Mouse (Mus musculus): ENCODE measurements around the gene Mtif2. TPM values are rescaled to one million over a fixed set of nuclear protein-coding genes. Genes with fewer than 3 reads are reported as not detected.

Gene Mtif2
- polyA plus RNA-seq (2012): 5.0 and 5.8 TPM in 2 replicates

DNA sequence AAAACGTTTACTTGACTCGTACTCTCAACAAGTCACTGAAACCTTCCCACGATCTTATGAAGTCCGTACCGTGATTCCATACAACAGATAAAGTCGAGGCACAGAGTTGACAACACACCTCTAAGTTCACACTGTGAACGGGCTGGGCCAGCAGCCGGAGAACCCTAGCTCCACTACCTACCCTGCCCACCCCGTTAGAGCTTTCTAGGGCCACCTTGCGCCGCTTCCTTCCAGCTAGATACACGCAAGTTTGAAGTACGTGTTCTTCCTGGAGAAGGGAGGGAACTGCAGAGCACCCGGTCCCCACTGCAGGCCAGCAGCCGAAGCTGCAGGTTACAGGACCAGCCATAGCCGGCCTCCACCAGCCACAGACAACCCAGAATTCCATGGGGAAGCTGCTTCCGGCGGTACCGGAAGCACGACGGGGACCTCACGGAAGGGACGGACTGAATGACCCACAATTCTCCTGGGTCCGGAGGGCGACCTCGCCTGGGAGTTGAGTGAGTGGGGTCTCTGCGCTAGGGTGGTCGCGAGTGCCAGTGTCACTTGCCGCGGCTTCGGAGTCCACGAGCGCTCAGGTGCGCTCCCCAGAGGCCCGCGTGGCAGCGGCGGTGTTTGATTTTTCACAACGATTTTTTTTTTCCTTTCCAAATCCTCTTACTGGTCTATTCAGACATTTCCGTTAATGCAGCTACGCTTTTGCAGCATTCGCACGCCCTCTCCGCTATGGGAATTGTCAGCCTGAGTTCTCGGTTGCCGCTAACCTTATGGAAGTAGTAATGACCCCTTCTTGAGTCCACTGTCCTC lies at the start of gene Mtif2:
TSS of gene Mtif2 (plus strand) at position 421 of the 807 bp plus-strand sequence.

DNA sequence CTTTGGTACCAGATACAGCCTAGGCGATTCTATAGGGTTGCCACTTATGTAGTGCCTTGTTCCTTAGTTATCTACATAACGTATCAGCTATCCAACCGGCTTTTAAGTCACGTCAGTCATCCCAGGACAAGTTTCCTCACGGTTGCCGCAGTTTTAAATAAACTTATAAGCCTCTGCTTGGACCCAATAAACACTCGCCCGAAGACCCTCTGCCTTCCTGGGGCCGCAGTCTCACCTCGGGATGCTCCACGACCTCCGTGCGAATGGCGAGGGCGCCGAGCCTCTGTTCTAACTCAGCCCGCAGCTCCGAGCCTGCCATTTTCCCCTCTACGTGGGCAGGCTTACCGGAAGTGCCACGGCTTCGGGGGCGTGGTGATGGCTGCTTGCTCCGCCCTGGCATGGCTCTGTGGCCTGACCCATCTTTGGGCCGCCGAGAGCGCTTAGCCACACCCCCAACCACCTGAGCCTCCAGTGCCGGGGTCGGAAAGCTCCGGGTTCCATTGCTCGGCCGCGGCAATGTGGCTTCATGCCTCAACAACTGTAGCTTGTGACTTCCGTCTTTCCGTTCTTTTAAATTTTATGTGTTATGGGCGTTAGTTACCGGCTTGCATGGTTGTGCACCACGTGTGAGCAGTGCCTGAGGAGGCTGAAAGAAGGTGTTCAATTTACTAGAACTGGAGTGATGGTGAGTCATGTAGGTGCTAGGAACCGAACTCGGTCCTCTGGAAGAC lies 11.4 kb upstream of the Mtif2 start, which contains the start of gene Prorsd1:
TSS of gene Prorsd1 (minus strand) at position 352 of the 731 bp plus-strand sequence.

DNA sequence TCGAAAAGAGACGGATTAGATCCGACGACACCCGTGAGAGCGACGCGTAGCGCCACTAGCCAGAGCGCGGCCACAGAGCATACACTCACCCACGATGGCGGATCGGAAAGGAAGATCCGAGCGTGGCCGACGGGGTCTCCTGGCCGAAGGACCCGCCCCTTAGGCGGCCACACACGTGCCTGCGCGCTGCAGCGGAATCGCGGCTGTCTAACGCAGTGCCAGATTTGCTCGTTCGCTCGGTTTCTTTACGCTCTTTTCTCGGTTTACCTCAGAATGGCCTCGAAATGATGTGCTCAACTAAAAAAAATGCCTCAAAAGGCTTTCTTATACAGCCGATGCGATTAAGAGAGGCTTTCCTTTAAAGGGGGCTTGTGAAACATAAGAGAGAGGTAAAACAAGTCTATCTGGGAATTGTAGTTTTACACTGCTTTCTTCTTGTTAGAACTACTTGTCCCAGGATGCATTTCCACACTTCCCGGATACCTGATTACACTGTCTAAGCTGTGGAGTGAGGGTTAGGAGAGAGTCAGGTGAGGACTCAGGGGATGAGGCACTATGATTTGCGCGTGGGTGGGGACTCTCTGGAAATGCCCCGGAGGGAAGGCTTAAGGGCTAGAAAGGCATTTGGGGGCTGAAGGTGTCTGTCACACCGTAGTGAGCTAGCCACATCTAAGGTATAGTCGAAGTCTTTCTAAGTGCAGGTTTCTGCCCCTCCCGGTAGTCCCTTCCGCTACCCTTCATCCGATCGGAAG lies 21.7 kb downstream of the Mtif2 start, which contains the start of the genes Clhc1 and Rps27a:
TSS of gene Clhc1 (plus strand) at position 199 of the 752 bp plus-strand sequence.
TSS of gene Rps27a (minus strand) at position 358 of the 752 bp plus-strand sequence.

Other genes starting within 250 kb of the Mtif2 start
- 9.7 and 10.4 TPM in 2 replicates for gene Ccdc88a, start 152.8 kb upstream of the Mtif2 start, polyA plus RNA-seq (2012)
- gene Prorsd1, start 11.4 kb upstream of the Mtif2 start, polyA plus RNA-seq (2012): 13.6 and 14.4 TPM in 2 replicates
- not detected in 2 replicates for gene Clhc1, start 21.5 kb downstream of the Mtif2 start, polyA plus RNA-seq (2012)
- gene Rps27a, start 21.7 kb downstream of the Mtif2 start, polyA plus RNA-seq (2012): 112 and 119 TPM in 2 replicates
- 153 and 183 TPM in 2 replicates for gene Rtn4, start 166.5 kb downstream of the Mtif2 start, polyA plus RNA-seq (2012)